Mouse (Mus musculus): Measurements from ENCODE around the gene Nfasc.

DNA sequence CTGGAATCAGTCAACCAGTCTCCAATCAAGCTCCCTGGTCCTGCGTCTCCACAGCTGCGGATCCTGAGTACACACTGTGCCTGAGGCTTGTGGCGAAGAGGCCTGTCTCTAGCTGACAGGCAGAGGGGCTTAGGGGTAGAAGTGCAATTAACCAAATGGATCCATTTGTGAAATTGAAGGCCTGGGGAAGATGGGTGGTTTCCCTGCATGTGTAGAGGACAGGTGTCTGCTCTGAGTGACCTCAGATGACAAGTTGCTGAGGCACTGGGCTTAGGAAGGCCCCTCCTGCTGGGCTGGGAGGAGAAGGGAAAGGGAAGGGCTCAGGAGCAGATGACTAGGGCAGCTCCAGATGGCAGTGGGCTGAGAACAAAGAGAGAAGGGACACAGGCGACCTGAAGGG is 81.2 kb downstream of the Nfasc start:
- TF ChIP-seq CTCF (IDR thresholded peaks at IDR 0.05; ENCODE audit: borderline replicate concordance, insufficient read depth, low read length), result no peak
- TF ChIP-seq POLR2A (IDR thresholded peaks at IDR 0.05; ENCODE audit: low read depth, low read length), result no peak
